Mouse (Mus musculus): ENCODE measurements around the gene Prl7a1. TPM values are rescaled to one million over a fixed set of nuclear protein-coding genes. Genes with fewer than 3 reads are reported as not detected.

Gene Prl7a1
- not detected in 2 replicates for polyA plus RNA-seq (2015; fragmentation: Nextera tagmentation; extraction: Ambion mirVana)

GRCm38 (mm10) chr13:27642393-27642792, at the start of gene Prl7a1:
TSS of gene Prl7a1 (minus strand) at chr13:27642493.
- no peak within 1 kb of the TSS for H3K9ac ChIP-seq
- no peak within 1 kb of the TSS for H3K4me2 ChIP-seq (replicated peaks)
- no peaks in the 10 kb centered on the region for H3K27me3 ChIP-seq (replicated peaks)
- no peaks in the 10 kb centered on the region for H3K4me1 ChIP-seq (replicated peaks)
- no peak within 1 kb of the TSS for H3K4me3 ChIP-seq (replicated peaks)
- WGBS = 93% methylated on average over 3 of the region's 3 CpGs
- no peak for ATAC-seq
- H3K27ac ChIP-seq = no peak within 1 kb of the TSS
- no peaks in the 10 kb centered on the region for H3K9me3 ChIP-seq
- no peaks in the 10 kb centered on the region for H3K36me3 ChIP-seq

GRCm38 (mm10) chr13:27667936-27668335, 25.6 kb upstream of the Prl7a1 start, which contains the start of gene Prl7a2:
TSS of gene Prl7a2 (minus strand) at chr13:27668036.
- no peak for ATAC-seq
- H3K4me3 ChIP-seq (replicated peaks) = no peak within 1 kb of the TSS
- 86% methylated on average over 4 of the region's 4 CpGs for whole genome bisulfite sequencing

DNA sequence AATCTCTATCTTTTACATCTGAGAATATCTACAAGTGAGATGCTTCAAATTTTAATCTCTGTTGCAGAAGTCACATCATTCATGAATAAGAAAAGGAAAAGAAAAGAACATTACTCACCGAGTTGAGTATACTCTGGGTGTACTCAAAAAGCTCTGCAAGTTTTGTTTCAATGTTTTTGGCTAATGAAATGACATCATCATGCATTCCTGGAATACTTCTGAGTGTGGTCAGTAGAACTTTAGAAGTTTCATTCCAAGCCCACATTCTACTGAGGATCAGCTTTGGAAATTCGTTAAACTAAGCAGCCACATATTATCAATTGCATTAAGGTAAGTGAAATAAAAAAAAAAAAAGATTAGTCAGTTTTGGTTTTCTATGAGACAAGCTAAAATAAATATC, 18.5 kb upstream of the Prl7a1 start:
- Histone ChIP-seq H3K27me3 (replicated peaks) (no peaks in the 10 kb centered on the region), H3K27ac (no peak overlapping the region), H3K36me3 (no peaks in the 10 kb centered on the region), H3K4me2 (replicated peaks) (no peak overlapping the region), H3K9me3 (no peaks in the 10 kb centered on the region), H3K4me1 (replicated peaks) (no peaks in the 10 kb centered on the region), H3K4me3 (replicated peaks) (no peak overlapping the region), H3K9ac (no peak overlapping the region)
- ATAC-seq = no peak
- 82% methylated on average over 2 of the region's 2 CpGs for WGBS

More at GRCm38 (mm10) chr13:27667936-27668335, 25.6 kb upstream of the Prl7a1 start, which contains the start of gene Prl7a2:
- no peaks in the 10 kb centered on the region for H3K4me1 ChIP-seq (replicated peaks)
- H3K36me3 ChIP-seq = no peaks in the 10 kb centered on the region
- H3K9me3 ChIP-seq = no peaks in the 10 kb centered on the region
- no peak within 1 kb of the TSS for H3K27ac ChIP-seq
- no peaks in the 10 kb centered on the region for H3K27me3 ChIP-seq (replicated peaks)
- H3K4me2 ChIP-seq (replicated peaks) = no peak within 1 kb of the TSS
- no peak within 1 kb of the TSS for H3K9ac ChIP-seq

GRCm38 (mm10) chr13:27610482-27610881, 31.8 kb downstream of the Prl7a1 start, which contains the start of gene Prl7b1:
TSS of gene Prl7b1 (minus strand) at chr13:27610582.
- ATAC-seq = no peak
- no peak within 1 kb of the TSS for H3K4me3 ChIP-seq (replicated peaks)
- H3K36me3 ChIP-seq = no peaks in the 10 kb centered on the region
- H3K27ac ChIP-seq = no peak within 1 kb of the TSS
- H3K9me3 ChIP-seq = no peaks in the 10 kb centered on the region
- 70% methylated on average over 4 of the region's 4 CpGs for WGBS
- H3K27me3 ChIP-seq (replicated peaks) = no peaks in the 10 kb centered on the region
- no peaks in the 10 kb centered on the region for H3K4me1 ChIP-seq (replicated peaks)
- H3K4me2 ChIP-seq (replicated peaks) = no peak within 1 kb of the TSS
- no peak within 1 kb of the TSS for H3K9ac ChIP-seq

Other genes with a start within 250 kb of the Prl7a1 start
- not detected in 2 replicates for gene Prl8a6, start 203.8 kb downstream of the Prl7a1 start, polyA plus RNA-seq (2015; fragmentation: Nextera tagmentation; extraction: Ambion mirVana)
- not detected in 2 replicates for gene Prl8a8, start 129.3 kb downstream of the Prl7a1 start, polyA plus RNA-seq (2015; fragmentation: Nextera tagmentation; extraction: Ambion mirVana)
- not detected in 2 replicates for gene Prl8a9, start 77.9 kb downstream of the Prl7a1 start, polyA plus RNA-seq (2015; fragmentation: Nextera tagmentation; extraction: Ambion mirVana)
- gene Prl8a1, start 60.3 kb downstream of the Prl7a1 start, polyA plus RNA-seq (2015; fragmentation: Nextera tagmentation; extraction: Ambion mirVana) = not detected in 2 replicates
- not detected in 2 replicates for gene Prl7b1, start 31.9 kb downstream of the Prl7a1 start, polyA plus RNA-seq (2015; fragmentation: Nextera tagmentation; extraction: Ambion mirVana)
- not detected in 2 replicates for gene Prl7a2, start 25.5 kb upstream of the Prl7a1 start, polyA plus RNA-seq (2015; fragmentation: Nextera tagmentation; extraction: Ambion mirVana)
- gene Prl7d1, start 74.2 kb upstream of the Prl7a1 start, polyA plus RNA-seq (2015; fragmentation: Nextera tagmentation; extraction: Ambion mirVana) = not detected in 2 replicates
- not detected in 2 replicates for gene Prl7c1, start 138.3 kb upstream of the Prl7a1 start, polyA plus RNA-seq (2015; fragmentation: Nextera tagmentation; extraction: Ambion mirVana)
- not detected in 2 replicates for gene Prl2a1, start 159.2 kb upstream of the Prl7a1 start, polyA plus RNA-seq (2015; fragmentation: Nextera tagmentation; extraction: Ambion mirVana)
- not detected in 2 replicates for gene Prl2c1, start 206.8 kb upstream of the Prl7a1 start, polyA plus RNA-seq (2015; fragmentation: Nextera tagmentation; extraction: Ambion mirVana)

All from intestine, embryonic 15.5 days (tissue).